Mouse (Mus musculus): Measurements from ENCODE around the gene Gm10256.
"Not testable (repeated sequence)": the region's sequence is repeated elsewhere in the genome, so short reads cannot be mapped to it uniquely, and the experiment has no call there.

Gene Gm10256

GRCm38 (mm10) chrY:2830380-2830779 lies at the start of gene Gm10256, which contains the start of gene Rbmy:
Gm10256 (plus strand) TSS chrY:2830699.
Rbmy (plus strand) TSS chrY:2830680.
- in situ Hi-C loops (cut with MboI, MseI): not testable (repeated sequence)

- in situ Hi-C loops (cut with MboI, MseI): not testable (repeated sequence)
These were observed 34.4 kb upstream of the Gm10256 start, which contains the start of gene Gm4064 for GRCm38 (mm10) chrY:2796105-2796504. Gm4064 (minus strand) TSS chrY:2796205.

GRCm38 (mm10) chrY:2900689-2901088 lies 70.2 kb downstream of the Gm10256 start, which contains the start of gene Gm10352:
Gm10352 (plus strand) TSS chrY:2900989.
- in situ Hi-C loops (cut with MboI, MseI): not testable (repeated sequence)
